Mouse (Mus musculus) kidney, adult 2 months (tissue): ENCODE results near the gene Creb1.

Source experiments
- CTCF ChIP-seq: fragments of 200-500 bp; conservative IDR thresholded peaks from 2 replicates; pipeline ENCODE4 v1.5.1; 2011; ENCODE audit warnings: low read depth, mild to moderate bottlenecking, control low read depth, low read length, moderate library complexity, mixed read lengths; ENCODE audit not compliant: insufficient read depth, insufficient read length
- POLR2A ChIP-seq: fragments of 200-500 bp; IDR thresholded peaks from one replicate; pipeline ENCODE4 v1.6.1; 2011; ENCODE audit warnings: low read depth, low read length, control low read depth

DNA sequence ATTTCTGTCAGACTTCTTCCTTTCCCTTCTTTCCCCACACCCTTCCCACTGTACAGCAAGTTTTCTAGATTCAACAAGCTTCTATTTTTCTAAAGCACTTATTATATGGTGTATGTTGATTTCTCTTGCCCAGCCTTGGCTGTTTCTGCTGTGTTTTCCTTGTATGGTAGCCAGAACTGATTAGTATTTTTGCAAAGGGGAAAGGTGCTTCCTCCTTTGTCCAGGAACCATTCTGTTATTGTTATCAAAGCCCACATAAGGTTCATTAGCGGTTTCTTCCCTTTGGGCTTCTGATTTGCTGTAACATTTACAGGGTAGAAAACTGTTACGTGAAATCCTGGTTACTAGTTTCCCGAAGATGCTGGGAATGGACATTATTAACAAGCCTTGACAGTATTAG, 27.7 kb downstream of the Creb1 start:
- TF ChIP-seq CTCF (no peak), POLR2A (no peak)
